Mouse (Mus musculus): ENCODE results near the gene Rtl5. TPM values are rescaled to one million over a fixed set of nuclear protein-coding genes. Genes with fewer than 3 reads are reported as not detected.

Rtl5 gene
- polyA plus RNA-seq (2015; fragmentation: Nextera tagmentation; extraction: Ambion mirVana) = 0.32 and 0.67 TPM in 2 replicates

GRCm38 (mm10) chrX:102070591-102071471 is at the start of gene Rtl5:
Rtl5 (minus strand) TSS chrX:102071304.

GRCm38 (mm10) chrX:102119042-102119864 is 48.1 kb upstream of the Rtl5 start, which contains the start of gene Pin4:
Pin4 (plus strand) TSS chrX:102119447.

Other genes with a start within 250 kb of the Rtl5 start
- gene Nhsl2, start 221.9 kb downstream of the Rtl5 start, polyA plus RNA-seq (2015; fragmentation: Nextera tagmentation; extraction: Ambion mirVana) = 3.6 and 3.8 TPM in 2 replicates
- 39.5 and 40.7 TPM in 2 replicates for gene Pin4, start 48.1 kb upstream of the Rtl5 start, polyA plus RNA-seq (2015; fragmentation: Nextera tagmentation; extraction: Ambion mirVana)
- gene Ercc6l, start 85.8 kb upstream of the Rtl5 start, polyA plus RNA-seq (2015; fragmentation: Nextera tagmentation; extraction: Ambion mirVana) = 1.4 and 1.5 TPM in 2 replicates
- 433 and 505 TPM in 2 replicates for gene Rps4x, start 118.1 kb upstream of the Rtl5 start, polyA plus RNA-seq (2015; fragmentation: Nextera tagmentation; extraction: Ambion mirVana)
- 58.4 and 67.7 TPM in 2 replicates for gene Cited1, start 180.9 kb upstream of the Rtl5 start, polyA plus RNA-seq (2015; fragmentation: Nextera tagmentation; extraction: Ambion mirVana)

All from skeletal muscle tissue, postnatal 0 days (tissue).